In genomic region chr13:44634616-44635015, GRCm38 (mm10) we compare ENCODE assay signal across 7 mouse cellular contexts.
DNase-seq lines count a peak whose midpoint lies in the region; ATAC-seq lines count a peak whose summit lies in the region.

No protein-coding gene starts in this region.

- peak; percentile 29 to 31 for DNase-seq in kidney, postnatal 4 days
- DNase-seq in kidney, postnatal 36 days = no peak
- DNase-seq in embryo, embryonic 11 days = peak; percentile 44
- DNase-seq in naive thymus-derived CD4-positive, alpha-beta T cell, adult 2 months (ENCODE audit: low read depth) = peak; percentile 44
- no peak for DNase-seq in cerebellum, adult 9-11 months
- no peak for DNase-seq in testis, postnatal 10 days (ENCODE audit: low spot score)

- peak overlapping the region; percentile 44 for H3K4me2 ChIP-seq in hindbrain, embryonic 15.5 days

- ATAC-seq in hindbrain, embryonic 15.5 days (ENCODE audit: low FRiP score, low read depth) = no peak

- no peak overlapping the region for H3K27ac ChIP-seq in hindbrain, embryonic 15.5 days (replicated peaks)

- no peaks in the 10 kb centered on the region for H3K9me3 ChIP-seq in hindbrain, embryonic 15.5 days

- no peaks in the 10 kb centered on the region for H3K36me3 ChIP-seq in hindbrain, embryonic 15.5 days

- 0 out of 2 replicates have a peak overlapping the region, but pooled peaks have one; percentile 17 for H3K9ac ChIP-seq in hindbrain, embryonic 15.5 days

- H3K4me1 ChIP-seq in hindbrain, embryonic 15.5 days (replicated peaks) = peaks cover 14% of the 10 kb centered on the region

- 6% methylated on average over 11 of the region's 11 CpGs for WGBS in hindbrain, embryonic 15.5 days

- H3K27me3 ChIP-seq in hindbrain, embryonic 15.5 days = no peaks in the 10 kb centered on the region

- H3K4me3 ChIP-seq in hindbrain, embryonic 15.5 days = no peak overlapping the region

Comparison
In these comparisons a context has a peak if more than half of its experiments do, and no peak if none do; other contexts are left out.
1. DNase-seq: peak in kidney, postnatal 4 days (2 of 2), embryo, embryonic 11 days (single experiment) and naive thymus-derived CD4-positive, alpha-beta T cell, adult 2 months (single experiment); none in kidney, postnatal 36 days (0 of 2), cerebellum, adult 9-11 months (single experiment) and testis, postnatal 10 days (single experiment).